Mouse (Mus musculus) left cerebral cortex, postnatal 25 days (tissue): ENCODE measurements at regions not wholly inside any gene's neighbourhood (a gene's known extent, or its start where the extent isn't known, plus 50 kb on each side); places are given as distances from the start of the nearest gene placed in this dataset.

Experiments
- microRNA-seq, 2 experiments: library from miRNA; unstranded; fragments of <30 nt; microRNA quantifications; one replicate each; pipeline ENCODE4 v1.2.0; 2022

Small RNAs in the stretch of these regions (microRNA-seq; reads per million reads assigned to microRNA genes)
- 0 reads per million in 2 experiments for gene Gm26474
